Mouse (Mus musculus): Measurements from ENCODE around the gene Josd1. TPM values are rescaled to one million over a fixed set of nuclear protein-coding genes. Genes with fewer than 3 reads are reported as not detected.

Gene Josd1
- polyA plus RNA-seq (2015; fragmentation: Nextera tagmentation; extraction: Ambion mirVana) = 23.2 and 24.5 TPM in 2 replicates

- Histone ChIP-seq H3K27ac (replicated peaks) (peak within 1 kb of the TSS; percentile 94), H3K4me2 (peak within 1 kb of the TSS; percentile 90), H3K9ac (peak within 1 kb of the TSS; percentile 90), H3K36me3 (no peaks in the 10 kb centered on the region), H3K9me3 (no peaks in the 10 kb centered on the region), H3K4me1 (replicated peaks) (peaks cover 70% of the 10 kb centered on the region), H3K27me3 (no peaks in the 10 kb centered on the region), H3K4me3 (peak within 1 kb of the TSS; percentile 95)
- WGBS = under 1% methylated on average over 69 of the region's 72 CpGs
- peak; percentile 44 for ATAC-seq (ENCODE audit: low FRiP score, low read depth)
Observed at GRCm38 (mm10) chr15:79687646-79688267, at the start of gene Josd1. Josd1 (minus strand) TSS chr15:79687919.

- Histone ChIP-seq H3K4me3 (no peak overlapping the region), H3K4me2 (no peak overlapping the region), H3K4me1 (replicated peaks) (peaks cover 6% of the 10 kb centered on the region; the same call in 1 of the 2 replicates), H3K9ac (no peak overlapping the region), H3K9me3 (no peaks in the 10 kb centered on the region), H3K27ac (replicated peaks) (no peak overlapping the region), H3K27me3 (no peaks in the 10 kb centered on the region), H3K36me3 (peaks cover 78% of the 10 kb centered on the region)
- ATAC-seq (ENCODE audit: low FRiP score, low read depth) = no peak
- 81% methylated on average over 8 of the region's 8 CpGs for WGBS
Observed at GRCm38 (mm10) chr15:79734311-79734710, 46.6 kb upstream of the Josd1 start.

- Histone ChIP-seq H3K4me2 (no peak overlapping the region), H3K9ac (no peak overlapping the region), H3K27me3 (no peaks in the 10 kb centered on the region), H3K27ac (replicated peaks) (no peak overlapping the region), H3K4me3 (no peak overlapping the region), H3K4me1 (replicated peaks) (no peaks in the 10 kb centered on the region), H3K9me3 (no peaks in the 10 kb centered on the region), H3K36me3 (peaks cover 78% of the 10 kb centered on the region)
- 81% methylated on average over 4 of the region's 4 CpGs for WGBS
- no peak for ATAC-seq (ENCODE audit: low FRiP score, low read depth)
Observed at GRCm38 (mm10) chr15:79733640-79734039, 45.9 kb upstream of the Josd1 start.

GRCm38 (mm10) chr15:79733192-79733591, 45.5 kb upstream of the Josd1 start:
- peaks cover 79% of the 10 kb centered on the region for H3K36me3 ChIP-seq
- ATAC-seq (ENCODE audit: low FRiP score, low read depth) = no peak
- no peaks in the 10 kb centered on the region for H3K9me3 ChIP-seq
- 93% methylated on average over 8 of the region's 8 CpGs for WGBS
- H3K4me1 ChIP-seq (replicated peaks) = peaks cover 3% of the 10 kb centered on the region; the same call in 1 of the 2 replicates
- no peak overlapping the region for H3K9ac ChIP-seq
- H3K4me2 ChIP-seq = no peak overlapping the region
- H3K4me3 ChIP-seq = no peak overlapping the region
- H3K27ac ChIP-seq (replicated peaks) = no peak overlapping the region
- no peaks in the 10 kb centered on the region for H3K27me3 ChIP-seq

GRCm38 (mm10) chr15:79731554-79731953, 43.8 kb upstream of the Josd1 start:
- WGBS = 80% methylated on average over 7 of the region's 7 CpGs
- Histone ChIP-seq H3K27ac (replicated peaks) (no peak overlapping the region), H3K9ac (no peak overlapping the region), H3K36me3 (peaks cover 81% of the 10 kb centered on the region), H3K4me2 (no peak overlapping the region), H3K27me3 (no peaks in the 10 kb centered on the region), H3K9me3 (no peaks in the 10 kb centered on the region), H3K4me3 (no peak overlapping the region), H3K4me1 (replicated peaks) (peaks cover 3% of the 10 kb centered on the region; the same call in 1 of the 2 replicates)
- ATAC-seq (ENCODE audit: low FRiP score, low read depth) = no peak

- Histone ChIP-seq H3K4me1 (replicated peaks) (peaks cover 3% of the 10 kb centered on the region; the same call in 1 of the 2 replicates), H3K9me3 (no peaks in the 10 kb centered on the region), H3K36me3 (peaks cover 78% of the 10 kb centered on the region), H3K27ac (replicated peaks) (0 out of 2 replicates have a peak overlapping the region, but pooled peaks have one; percentile 30), H3K4me2 (no peak overlapping the region), H3K9ac (no peak overlapping the region), H3K4me3 (no peak overlapping the region), H3K27me3 (no peaks in the 10 kb centered on the region)
- 93% methylated on average over 10 of the region's 10 CpGs for WGBS
- no peak for ATAC-seq (ENCODE audit: low FRiP score, low read depth)
Observed at GRCm38 (mm10) chr15:79728731-79729388, 41.1 kb upstream of the Josd1 start.

GRCm38 (mm10) chr15:79728311-79728710, 40.6 kb upstream of the Josd1 start:
- peaks cover 3% of the 10 kb centered on the region; the same call in 1 of the 2 replicates for H3K4me1 ChIP-seq (replicated peaks)
- 55% methylated on average over 5 of the region's 5 CpGs for WGBS
- H3K9me3 ChIP-seq = no peaks in the 10 kb centered on the region
- H3K9ac ChIP-seq = no peak overlapping the region
- ATAC-seq (ENCODE audit: low FRiP score, low read depth) = no peak
- no peaks in the 10 kb centered on the region for H3K27me3 ChIP-seq
- H3K4me2 ChIP-seq = no peak overlapping the region
- peaks cover 73% of the 10 kb centered on the region for H3K36me3 ChIP-seq
- H3K27ac ChIP-seq (replicated peaks) = peak overlapping the region; percentile 30; the same call in 1 of the 2 replicates
- H3K4me3 ChIP-seq = no peak overlapping the region

- Histone ChIP-seq H3K4me2 (no peak overlapping the region), H3K9ac (no peak overlapping the region), H3K4me3 (no peak overlapping the region), H3K4me1 (replicated peaks) (peaks cover 3% of the 10 kb centered on the region; the same call in 1 of the 2 replicates), H3K9me3 (no peaks in the 10 kb centered on the region), H3K27me3 (no peaks in the 10 kb centered on the region), H3K36me3 (peaks cover 68% of the 10 kb centered on the region), H3K27ac (replicated peaks) (peak overlapping the region; percentile 30; the same call in 1 of the 2 replicates)
- WGBS = 79% methylated on average over 6 of the region's 6 CpGs
- no peak for ATAC-seq (ENCODE audit: low FRiP score, low read depth)
Observed at GRCm38 (mm10) chr15:79727840-79728239, 40.1 kb upstream of the Josd1 start.

GRCm38 (mm10) chr15:79725190-79725789, 37.6 kb upstream of the Josd1 start:
- H3K27ac ChIP-seq (replicated peaks) = no peak overlapping the region
- no peak overlapping the region for H3K4me3 ChIP-seq
- H3K36me3 ChIP-seq = peaks cover 56% of the 10 kb centered on the region
- H3K4me2 ChIP-seq = no peak overlapping the region
- 93% methylated on average over 11 of the region's 11 CpGs for WGBS
- no peaks in the 10 kb centered on the region for H3K27me3 ChIP-seq
- H3K9ac ChIP-seq = no peak overlapping the region
- no peak for ATAC-seq (ENCODE audit: low FRiP score, low read depth)
- peaks cover 3% of the 10 kb centered on the region; the same call in 1 of the 2 replicates for H3K4me1 ChIP-seq (replicated peaks)
- no peaks in the 10 kb centered on the region for H3K9me3 ChIP-seq

- Histone ChIP-seq H3K9ac (no peak overlapping the region), H3K36me3 (peaks cover 56% of the 10 kb centered on the region), H3K4me3 (no peak overlapping the region), H3K4me2 (no peak overlapping the region), H3K27ac (replicated peaks) (no peak overlapping the region), H3K9me3 (no peaks in the 10 kb centered on the region), H3K4me1 (replicated peaks) (peaks cover 3% of the 10 kb centered on the region; the same call in 1 of the 2 replicates), H3K27me3 (no peaks in the 10 kb centered on the region)
- WGBS = 40% methylated on average over 1 of the region's 1 CpGs
- no peak for ATAC-seq (ENCODE audit: low FRiP score, low read depth)
Observed at GRCm38 (mm10) chr15:79723439-79723838, 35.7 kb upstream of the Josd1 start.

- no peak overlapping the region for H3K9ac ChIP-seq
- peaks cover 48% of the 10 kb centered on the region for H3K36me3 ChIP-seq
- H3K4me1 ChIP-seq (replicated peaks) = no peaks in the 10 kb centered on the region
- H3K9me3 ChIP-seq = no peaks in the 10 kb centered on the region
- no peak for ATAC-seq (ENCODE audit: low FRiP score, low read depth)
- 85% methylated on average over 4 of the region's 4 CpGs for WGBS
- H3K4me2 ChIP-seq = no peak overlapping the region
- H3K27me3 ChIP-seq = no peaks in the 10 kb centered on the region
- H3K27ac ChIP-seq (replicated peaks) = no peak overlapping the region
- H3K4me3 ChIP-seq = no peak overlapping the region
Observed at GRCm38 (mm10) chr15:79720796-79721195, 33.1 kb upstream of the Josd1 start.

- Histone ChIP-seq H3K4me2 (no peak overlapping the region), H3K4me3 (no peak overlapping the region), H3K27me3 (no peaks in the 10 kb centered on the region), H3K36me3 (peaks cover 47% of the 10 kb centered on the region), H3K9me3 (no peaks in the 10 kb centered on the region), H3K27ac (replicated peaks) (no peak overlapping the region), H3K9ac (no peak overlapping the region), H3K4me1 (replicated peaks) (no peaks in the 10 kb centered on the region)
- WGBS = 91% methylated on average over 8 of the region's 8 CpGs
- ATAC-seq (ENCODE audit: low FRiP score, low read depth) = no peak
Observed at GRCm38 (mm10) chr15:79720267-79720666, 32.5 kb upstream of the Josd1 start.

All from hindbrain, embryonic 15.5 days (tissue).